Mouse (Mus musculus) heart, adult 9 months (tissue): ENCODE results near the gene Slc16a4.

ENCODE experiments used
- DNase-seq, 2 experiments: peaks; one replicate each; pipeline ENCODE4 v3.0.0; 2022; ENCODE audit warnings: low spot score in 2 of 2

Slc16a4 gene

DNA sequence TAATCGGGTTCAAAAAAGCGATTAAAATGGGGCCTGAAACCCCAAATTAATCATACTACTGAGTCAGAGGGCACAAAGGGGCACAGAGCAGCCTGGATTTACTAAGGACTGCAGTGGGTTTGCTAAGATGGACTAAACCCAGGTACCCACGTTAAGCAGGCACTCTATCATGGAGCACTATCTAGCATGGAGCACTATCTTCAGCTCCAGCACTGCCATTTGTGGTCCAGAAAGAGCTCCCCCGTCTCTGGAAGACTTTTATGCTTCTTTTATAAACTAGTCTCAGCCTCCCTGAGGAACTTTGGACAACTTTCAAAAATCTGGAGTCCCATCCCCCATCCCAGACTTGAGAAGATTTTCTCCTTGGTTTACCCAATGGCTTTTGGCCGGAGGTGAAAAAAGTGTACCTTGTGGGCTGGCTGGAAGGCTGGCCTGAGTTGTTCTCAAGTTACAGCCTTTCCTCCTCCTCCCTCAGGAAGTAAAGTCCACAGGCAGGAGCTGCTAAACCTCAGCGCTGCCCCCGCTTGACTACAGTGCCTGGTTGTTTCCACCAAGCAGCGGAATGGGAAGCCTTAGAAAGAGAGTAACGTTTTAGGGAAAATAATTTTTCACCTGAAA, at the start of gene Slc16a4:
Gene Slc16a4 (plus strand): TSS at position 467 of the 618 bp plus-strand sequence.
- DNase-seq = no peak

DNA sequence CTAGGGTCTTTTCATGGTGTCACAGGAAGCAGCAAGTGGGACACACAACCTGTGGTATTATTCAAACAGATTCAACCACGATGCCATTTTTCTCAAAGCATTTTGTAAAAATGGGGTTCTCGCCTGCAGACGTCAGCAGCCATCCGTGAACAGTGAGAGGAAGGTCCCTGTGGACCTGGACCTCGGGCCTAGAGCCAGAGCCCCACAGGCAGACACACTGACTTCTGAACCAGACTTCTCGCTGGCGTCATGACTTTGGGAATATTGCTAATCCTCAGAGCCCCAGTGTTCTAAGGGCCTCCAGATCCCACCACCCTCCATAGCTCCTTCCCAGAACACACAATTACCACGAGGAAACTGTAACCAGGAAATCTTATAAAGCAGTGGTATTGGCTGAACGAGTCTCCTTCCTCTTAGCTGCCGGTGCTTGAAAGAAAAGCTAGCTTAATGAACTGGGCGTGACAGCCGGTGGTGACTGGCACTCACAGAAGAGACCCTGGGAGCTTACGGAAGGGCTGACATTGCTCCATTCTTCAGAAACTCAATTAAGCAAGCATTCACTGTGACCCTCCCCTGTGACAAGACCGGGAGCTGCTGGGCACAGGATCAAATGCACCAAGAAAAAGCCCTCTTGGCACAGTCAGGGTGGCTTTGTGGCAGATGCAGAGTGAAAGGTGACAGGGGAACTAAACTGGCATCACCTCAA, 49.5 kb upstream of the Slc16a4 start:
- no peak for DNase-seq

DNA sequence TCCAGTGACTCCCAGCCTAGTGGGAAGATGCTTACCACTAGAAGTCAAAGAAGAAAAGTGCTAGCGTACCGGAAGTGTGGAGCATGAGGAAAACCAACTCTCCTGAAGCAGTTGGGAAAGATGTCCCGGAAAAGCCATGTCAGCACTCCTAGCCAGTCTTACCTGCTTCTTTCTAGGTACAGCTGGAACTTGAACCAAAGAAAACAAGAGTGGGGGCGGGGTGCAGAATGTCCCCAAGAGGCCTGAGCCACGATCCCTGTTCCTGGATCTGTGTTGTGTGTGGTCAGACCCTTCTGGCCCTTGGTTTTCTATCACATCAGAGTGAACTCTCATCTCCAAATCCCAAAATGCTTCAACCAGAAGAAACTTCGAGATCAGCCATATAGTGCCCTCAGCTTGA, 44.2 kb upstream of the Slc16a4 start:
- DNase-seq = no peak

DNA sequence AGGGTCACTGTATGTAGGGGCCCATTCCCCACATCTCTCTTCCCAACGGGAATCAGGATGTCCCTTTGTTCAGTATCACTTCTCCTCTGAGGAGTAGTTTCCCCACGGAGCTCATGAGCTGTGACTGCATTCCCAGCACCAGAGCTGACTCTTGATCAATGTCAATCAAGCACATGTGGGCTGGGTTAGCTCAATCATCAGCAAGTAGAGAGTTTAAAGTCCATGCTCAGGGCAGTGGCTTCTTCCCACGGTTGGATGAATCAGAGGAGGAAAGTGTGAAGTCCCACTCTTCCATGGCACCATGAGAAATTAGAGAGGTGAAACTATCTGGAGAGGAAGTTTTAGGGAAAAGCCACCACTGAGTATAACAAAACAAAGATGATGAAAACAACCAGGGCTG, 42.0 kb upstream of the Slc16a4 start:
- no peak for DNase-seq

DNA sequence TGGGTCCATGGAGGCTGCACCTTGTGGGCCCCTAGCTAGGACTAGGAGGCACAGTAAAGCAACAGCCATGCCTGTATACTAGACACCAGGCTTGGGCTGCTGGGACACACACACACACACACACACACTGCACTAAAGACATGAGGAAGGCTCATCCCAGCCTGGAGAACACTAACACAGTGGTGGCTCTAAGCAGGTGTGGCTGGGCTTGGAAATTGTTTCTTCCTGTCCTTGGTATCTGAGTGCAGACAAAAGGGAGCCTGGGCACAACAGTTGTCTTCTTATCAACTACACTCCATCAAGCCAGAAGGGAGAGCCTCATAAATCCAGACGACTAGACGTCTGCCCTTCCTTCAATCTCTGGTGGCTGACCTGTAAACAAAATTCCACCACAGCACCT, 40.7 kb upstream of the Slc16a4 start:
- DNase-seq = no peak

DNA sequence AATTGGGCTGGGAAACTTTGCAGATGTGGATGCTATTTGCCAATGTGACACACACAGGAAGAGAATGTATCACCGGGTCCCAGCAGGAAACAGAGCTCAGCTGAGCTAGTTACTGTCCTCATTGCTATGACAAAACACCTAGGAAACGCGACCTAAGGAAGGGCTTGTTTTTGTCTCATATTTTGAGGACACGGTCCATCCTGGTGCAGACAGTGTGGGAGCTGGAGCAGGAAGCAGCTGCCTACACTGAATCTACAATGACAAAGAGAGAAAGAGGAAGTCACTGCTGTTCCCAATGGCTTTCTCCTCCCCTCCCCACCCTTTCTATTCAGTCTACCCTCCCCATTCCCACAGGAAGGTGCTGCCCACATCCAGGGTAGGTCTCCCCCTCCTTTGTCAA, 39.0 kb upstream of the Slc16a4 start:
- peak; percentile 41 to 72 for DNase-seq

DNA sequence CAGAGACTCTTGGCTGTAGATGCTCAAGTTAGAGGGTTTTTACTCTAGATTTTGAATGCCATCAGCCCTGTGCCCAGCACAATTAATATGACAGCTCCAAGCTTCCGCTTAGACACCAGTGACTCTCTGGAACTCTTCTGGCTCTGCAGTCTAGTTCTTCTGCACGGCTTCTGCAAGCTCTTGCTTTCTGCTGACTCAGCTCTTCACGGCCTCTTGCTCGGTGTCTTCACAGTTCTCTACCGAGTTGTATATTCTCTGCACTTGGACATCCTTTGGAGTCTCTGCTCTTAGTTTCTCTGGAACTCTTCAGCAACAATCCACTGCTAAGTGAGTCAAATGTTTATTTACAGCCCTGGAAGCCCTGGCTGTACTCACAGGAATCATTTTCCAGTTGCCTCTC, 37.1 kb upstream of the Slc16a4 start:
- DNase-seq = no peak

DNA sequence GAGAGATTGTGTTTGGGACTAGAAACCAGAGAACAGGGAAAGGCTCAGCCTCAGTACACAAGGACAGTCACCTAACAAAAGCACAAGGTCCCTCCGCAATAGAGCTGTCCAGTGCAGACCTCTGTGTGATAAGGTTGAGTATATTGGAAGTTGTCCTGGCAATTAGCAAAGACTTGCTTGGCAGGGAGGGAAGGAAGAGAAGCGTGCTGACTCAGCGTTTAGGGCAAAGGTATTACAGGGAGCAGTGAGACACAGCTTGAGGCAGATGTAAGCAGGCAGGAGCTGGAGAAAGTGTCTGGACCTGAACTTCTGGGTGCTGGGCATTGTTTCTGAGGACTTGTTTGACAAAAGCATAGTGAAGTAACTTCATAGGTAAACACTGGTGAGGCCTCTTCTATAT, 35.0 kb upstream of the Slc16a4 start:
- DNase-seq = no peak

DNA sequence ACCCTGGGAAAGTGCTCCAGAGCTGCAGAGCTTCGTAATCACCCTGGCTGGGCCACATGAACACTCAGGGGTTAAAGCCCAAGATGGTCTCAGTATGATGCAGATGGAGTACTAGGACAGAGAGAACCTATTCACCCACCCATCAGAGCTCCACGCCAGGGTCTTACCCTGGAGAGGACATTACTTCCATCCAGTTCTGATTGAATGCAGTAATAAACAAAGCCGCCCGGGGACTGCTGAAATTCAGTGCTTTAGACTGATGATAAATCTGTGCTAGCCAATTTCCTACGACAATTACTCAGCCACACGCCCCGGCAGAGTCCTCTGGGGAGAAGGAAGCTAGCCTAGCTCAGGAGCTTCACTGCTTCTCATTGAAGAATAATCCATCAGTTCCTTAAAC, 34.3 kb upstream of the Slc16a4 start:
- no peak for DNase-seq

DNA sequence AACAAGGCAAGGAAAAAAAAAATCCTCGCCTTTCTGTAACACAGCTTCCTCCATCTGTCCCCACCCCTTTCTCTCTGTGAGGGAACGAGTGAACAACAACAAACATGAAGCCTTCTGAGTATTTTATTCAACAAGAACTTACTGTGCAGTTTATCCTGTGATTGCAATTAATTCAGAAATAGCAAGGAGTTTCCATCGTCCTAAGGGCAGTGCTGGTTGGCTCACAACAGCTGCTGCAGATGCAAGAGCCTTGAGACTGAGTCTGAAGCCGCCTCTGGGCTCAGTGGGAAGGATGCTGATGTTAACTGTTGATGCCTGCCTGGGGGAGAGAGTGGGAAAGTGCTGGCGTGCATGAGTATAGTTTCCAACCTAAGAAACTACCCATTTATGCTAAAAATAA, 33.1 kb upstream of the Slc16a4 start:
- DNase-seq = no peak

DNA sequence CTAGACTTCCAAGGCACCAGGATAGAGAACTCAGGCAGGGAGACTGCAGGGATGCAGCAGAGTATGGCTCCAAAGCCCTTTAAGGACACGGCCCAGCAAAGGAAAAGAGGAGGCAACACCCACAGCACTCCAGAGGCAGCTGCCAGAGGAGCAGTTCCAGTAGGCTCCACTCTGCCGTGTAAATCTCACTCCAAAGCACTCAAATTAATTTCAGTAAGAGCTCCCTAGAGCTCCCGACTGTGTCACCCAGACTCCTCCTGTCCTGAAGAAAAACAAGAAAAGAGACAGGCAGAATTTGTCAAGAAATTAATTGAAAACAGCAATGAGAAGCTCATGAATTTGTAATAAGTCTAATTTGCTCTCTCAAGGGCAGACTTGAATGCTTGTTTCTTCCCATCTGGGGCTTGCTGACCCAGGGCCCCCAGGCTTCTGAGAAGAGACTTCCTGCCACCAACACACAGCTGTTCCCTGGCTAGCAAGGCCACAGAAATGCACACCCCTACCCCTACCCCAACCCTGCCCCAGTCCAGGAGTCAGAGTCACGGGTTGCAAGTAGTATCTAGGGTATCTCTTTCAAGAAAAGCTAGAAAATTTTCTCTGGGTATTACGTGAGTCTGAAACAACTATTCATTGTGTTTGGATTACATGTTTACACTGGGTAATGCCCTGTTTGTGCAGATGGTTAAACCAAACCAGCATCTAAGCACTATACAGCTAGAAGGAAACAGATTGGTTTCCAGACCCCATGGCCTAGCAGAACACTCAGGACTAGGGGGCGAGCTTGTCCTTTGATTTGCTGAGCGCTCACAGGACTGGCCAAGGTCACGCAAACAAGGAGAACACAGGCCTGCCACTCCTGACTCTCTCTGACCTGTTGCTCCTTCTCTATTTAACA, 29.8 kb upstream of the Slc16a4 start:
- peak; percentile 32 to 42 for DNase-seq

DNA sequence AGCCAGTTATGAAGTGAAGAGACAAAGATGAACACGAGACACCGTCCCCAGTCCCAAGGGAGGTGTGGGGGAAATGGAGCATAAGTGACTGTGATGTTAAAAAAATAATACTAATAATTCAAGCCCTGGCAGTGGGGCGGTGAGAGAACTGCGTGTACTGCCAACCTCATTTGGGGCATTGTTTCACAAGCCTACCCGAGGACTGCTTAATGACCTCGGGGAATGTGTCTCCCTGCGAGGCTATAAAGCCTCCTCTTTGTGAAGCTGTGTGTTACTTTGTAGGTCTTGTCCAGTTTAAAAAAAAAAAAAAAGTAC, 29.2 kb upstream of the Slc16a4 start:
- no peak for DNase-seq

DNA sequence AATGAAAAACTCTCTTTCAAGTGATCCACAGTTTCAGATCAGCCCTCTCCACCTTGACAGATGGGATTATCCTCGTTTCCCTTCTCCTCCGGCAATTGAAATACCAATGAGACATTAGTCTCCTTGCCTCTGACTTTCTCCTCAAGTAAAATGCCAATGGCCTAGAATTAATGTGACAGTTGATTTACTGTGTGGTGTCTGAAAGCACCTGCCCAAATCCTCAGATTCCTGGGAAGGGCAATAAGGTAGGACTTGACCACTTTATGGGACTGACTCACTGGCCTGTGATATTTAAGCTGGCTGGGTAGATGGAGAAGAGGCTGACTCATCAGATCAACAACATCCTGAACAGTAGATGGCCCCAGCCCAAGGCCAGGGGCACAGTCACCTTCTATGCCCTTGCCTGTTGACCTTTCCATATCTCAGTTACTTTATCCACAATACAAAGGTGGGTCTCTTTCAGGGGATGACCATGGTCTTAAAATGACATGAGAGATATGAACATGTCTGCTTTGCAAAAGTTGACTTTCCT, 24.1 kb upstream of the Slc16a4 start:
- no peak for DNase-seq

DNA sequence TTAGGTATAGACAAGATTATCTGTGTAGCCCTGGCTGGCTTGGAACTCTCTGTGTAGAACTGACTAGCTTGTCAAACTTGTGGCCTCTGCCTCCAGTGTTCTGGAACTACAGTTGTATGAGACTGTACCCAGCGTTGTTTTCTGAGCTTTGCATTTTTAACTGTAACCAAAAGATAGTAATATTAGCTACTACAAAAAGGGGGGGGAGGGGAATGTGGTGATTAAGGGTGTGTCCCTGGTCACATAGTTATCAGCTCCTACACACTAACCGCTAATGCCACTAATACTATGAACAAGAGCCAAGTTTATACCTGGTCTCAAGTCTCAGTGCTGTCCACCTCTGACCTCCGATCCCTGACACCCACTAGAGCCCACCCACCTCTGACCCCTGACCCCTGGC, 18.6 kb upstream of the Slc16a4 start:
- DNase-seq = no peak

DNA sequence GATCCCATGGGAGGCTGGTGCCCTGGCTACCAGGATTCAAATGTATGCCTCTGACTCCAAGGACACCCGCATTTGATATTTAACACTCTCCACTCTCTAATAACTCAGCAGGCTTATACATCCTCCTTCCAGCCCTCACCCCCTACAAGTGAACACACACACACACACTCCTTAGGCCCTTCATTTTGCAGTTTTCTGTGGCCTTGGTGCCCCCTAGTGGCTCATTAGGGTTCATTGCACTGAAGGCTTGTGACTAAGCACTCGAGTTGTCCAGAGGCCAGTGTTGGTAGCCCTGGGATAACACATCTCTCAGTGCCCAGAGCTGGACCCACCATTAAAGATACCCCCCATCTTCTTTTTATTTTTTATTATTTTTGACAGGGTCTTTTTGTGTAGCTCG, 17.2 kb upstream of the Slc16a4 start:
- peak; percentile 56 to 57 for DNase-seq

DNA sequence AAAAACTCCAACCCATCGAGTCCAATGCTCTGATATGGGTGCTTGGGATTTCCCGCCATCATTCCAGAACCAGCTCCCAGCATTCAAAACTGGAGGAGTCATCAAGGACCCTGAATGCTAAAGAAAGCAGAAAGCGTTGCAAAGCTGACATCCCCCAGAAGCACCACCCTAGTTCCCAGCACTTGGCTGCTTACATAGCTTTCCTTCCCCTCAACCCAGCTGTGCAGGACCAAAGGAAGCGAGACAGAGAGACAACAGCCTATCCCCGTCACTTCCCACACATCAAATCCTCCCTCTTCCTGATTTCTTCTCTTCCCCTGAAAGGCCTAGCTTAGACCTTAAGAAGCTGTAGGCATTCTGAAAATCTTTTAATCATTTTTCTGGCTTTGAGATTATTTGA, 15.7 kb upstream of the Slc16a4 start:
- DNase-seq = peak in 1 of 2 experiments; percentile 30

DNA sequence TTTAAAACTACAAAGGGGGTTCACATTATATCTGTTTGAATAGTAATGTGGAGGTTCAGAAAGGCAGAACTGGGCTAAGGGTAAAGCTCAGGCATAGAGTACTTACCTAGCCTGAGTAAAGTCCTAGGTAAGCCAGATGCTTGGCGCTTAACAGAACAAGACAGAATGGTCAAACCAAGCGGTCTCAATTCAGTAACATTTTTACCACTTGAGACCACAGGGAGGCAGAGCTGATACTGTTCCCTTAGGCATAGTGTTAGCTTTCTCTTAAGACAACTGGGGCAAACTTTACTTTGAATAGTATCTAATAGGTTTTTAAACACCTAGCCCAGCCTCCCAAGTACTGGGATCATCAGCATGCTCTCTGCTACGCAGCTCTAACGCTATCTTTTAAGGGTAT, 15.0 kb upstream of the Slc16a4 start:
- no peak for DNase-seq

DNA sequence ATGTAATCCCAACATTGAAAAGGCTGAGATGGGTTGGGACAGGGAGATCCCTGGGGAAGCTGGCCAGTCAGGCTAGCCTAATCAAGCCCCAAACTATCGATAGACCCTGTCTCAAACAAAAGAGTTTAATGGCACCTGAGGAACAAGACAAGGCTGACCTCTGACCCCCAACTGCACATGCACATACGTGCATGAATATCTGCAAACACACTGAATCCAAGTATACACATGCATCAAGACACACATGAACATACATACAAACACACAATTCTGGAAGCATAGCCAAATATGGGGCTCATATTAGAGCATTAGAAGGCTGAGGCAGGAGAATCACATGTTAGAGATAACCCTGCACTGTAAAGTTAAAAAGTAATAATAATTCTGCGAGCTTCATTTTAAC, 14.4 kb upstream of the Slc16a4 start:
- DNase-seq = no peak

DNA sequence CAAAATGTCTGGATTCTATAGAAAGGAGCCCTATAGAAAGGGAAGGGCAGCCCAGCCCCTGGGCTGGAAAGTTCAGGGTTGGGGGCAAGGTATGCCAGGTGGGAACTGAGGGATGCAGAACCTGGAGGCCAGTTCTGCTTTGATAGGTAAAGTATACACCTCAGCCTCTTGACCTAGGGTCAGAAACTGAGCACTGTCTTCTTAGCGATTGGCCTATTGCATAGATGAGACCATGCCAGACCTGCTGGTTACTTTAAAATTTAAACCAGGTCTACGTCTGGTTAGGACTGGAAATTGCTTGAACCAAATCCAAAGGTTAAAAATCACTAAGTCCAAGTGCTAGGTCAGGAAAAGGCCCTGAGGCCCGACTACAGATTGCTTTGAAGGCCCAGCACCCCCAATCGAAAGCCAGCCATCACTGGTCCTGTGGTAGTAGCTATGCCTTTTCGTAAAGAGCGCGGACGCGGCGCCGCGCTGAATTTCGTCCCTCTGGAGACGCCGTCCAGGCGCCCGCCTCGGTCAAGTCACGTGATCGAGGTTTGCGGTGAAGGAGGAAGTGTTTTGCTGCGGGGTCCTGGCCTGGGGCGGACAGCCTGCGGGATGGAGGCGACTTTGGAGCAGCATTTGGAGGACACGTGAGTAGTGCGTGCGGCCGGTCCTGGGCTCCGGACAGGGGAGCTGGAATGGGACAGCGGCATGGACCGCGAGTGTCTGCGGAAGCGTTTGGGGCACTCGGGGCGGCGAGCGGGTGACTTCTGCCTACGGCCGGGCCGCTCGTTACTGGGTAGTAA, 12.4 kb upstream of the Slc16a4 start, which contains the start of gene Lamtor5:
Gene Lamtor5 (plus strand): TSS at position 380 of the 791 bp plus-strand sequence.
- peak; percentile 86 to 91 for DNase-seq

DNA sequence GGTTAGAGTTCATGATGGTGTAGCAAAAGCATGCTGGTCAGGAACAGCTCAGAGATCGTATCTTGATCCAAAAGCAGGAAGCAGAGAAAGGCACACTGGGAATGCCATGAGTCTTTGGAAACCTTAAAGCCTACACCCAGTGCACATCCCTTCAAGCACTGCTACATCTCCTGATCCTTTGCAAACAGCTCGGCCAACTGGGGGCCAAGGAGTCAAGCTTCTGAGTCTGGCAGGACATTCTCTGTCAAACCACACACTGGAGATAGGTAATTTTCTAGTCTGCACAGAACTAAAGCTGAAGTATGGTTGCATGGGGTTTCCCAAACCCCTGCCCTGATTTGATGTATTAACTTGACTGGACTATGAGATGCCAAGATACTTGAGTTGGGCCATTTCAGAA, 4.9 kb upstream of the Slc16a4 start:
- DNase-seq = no peak

DNA sequence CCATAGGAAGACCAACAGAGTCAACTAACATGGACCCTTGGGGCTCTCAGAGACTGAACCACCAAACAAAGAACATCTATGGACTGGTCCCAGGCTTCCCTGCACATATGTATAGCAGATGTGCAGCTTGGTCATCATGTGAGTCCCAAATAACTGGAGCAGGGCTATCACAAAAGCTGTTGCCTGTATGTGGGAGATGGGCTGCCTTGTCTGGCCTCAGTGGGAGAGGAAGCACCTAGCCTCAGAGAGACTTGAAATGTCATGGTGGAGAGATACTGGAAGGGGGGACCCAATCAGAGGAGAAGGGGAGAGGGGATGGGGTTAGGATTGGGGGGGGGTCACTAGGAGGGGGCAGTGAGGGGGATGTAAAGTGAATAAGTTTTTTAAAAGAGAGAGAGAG, 3.7 kb upstream of the Slc16a4 start:
- DNase-seq = no peak
